Comparison of ENCODE assay signal across 9 mouse cellular contexts in genomic region chr9:117018741-117019163, GRCm38 (mm10).
A peak's percentile ranks its signal among the peaks of the same experiment; 100 is the strongest.
DNase-seq lines count a peak whose midpoint lies in the region; ATAC-seq and TF ChIP-seq lines count a peak whose summit lies in the region.
"Had no signal": no experiment of that assay in that cellular context is flagged by ENCODE, and none has a peak within 500 bp of the region (broad histone marks: within the 10 kb centered on the region; RNA-seq: fewer than 3 reads in every experiment).

No protein-coding gene starts in this region.

- H3K27ac ChIP-seq in heart, adult 2 months, result peak overlapping the region; percentile 39
- no peak overlapping the region for H3K27ac ChIP-seq in embryonic facial prominence, embryonic 11.5 days (replicated peaks; ENCODE audit: low read depth, low read length)

- H3K9me3 ChIP-seq in embryonic facial prominence, embryonic 11.5 days (replicated peaks; ENCODE audit: control insufficient read depth, low read length), result no peaks in the 10 kb centered on the region

- H3K4me3 ChIP-seq in heart, adult 2 months, result no peak overlapping the region
- no peak overlapping the region for H3K4me3 ChIP-seq in embryonic facial prominence, embryonic 11.5 days (ENCODE audit: low read depth, low read length)
- H3K4me3 ChIP-seq: myocyte had no signal

- TF ChIP-seq EP300 in heart, adult 2 months (IDR thresholded peaks at IDR 0.05; ENCODE audit: insufficient read depth, low read depth, low read length), result 0 out of 2 replicates have a peak, but pooled peaks have one; percentile 11

- 40% methylated on average over 2 of the region's 2 CpGs for WGBS in heart, adult 2 months
- 11% methylated on average over 2 of the region's 2 CpGs for WGBS in embryonic facial prominence, embryonic 11.5 days

- no peak for TF ChIP-seq CTCF in heart, adult 2 months (IDR thresholded peaks at IDR 0.05)

- no peaks in the 10 kb centered on the region for H3K36me3 ChIP-seq in heart, adult 2 months (ENCODE audit: control insufficient read depth, insufficient read depth, low read length)
- no peaks in the 10 kb centered on the region for H3K36me3 ChIP-seq in embryonic facial prominence, embryonic 11.5 days (replicated peaks; ENCODE audit: control insufficient read depth, insufficient read depth, low read depth, low read length)

- peak; percentile 36 to 54 for DNase-seq in heart, adult 2 months
- no peak for DNase-seq in heart, postnatal 36 days
- peak; percentile 30 for DNase-seq in embryonic facial prominence, embryonic 11.5 days (ENCODE audit: low spot score)
- peak; percentile 80 for DNase-seq in kidney, adult 9 months
- peak; percentile 29 for DNase-seq in lung, postnatal 10 days
- no peak for DNase-seq in left cerebral cortex, adult 11 months (ENCODE audit: low spot score)
- DNase-seq in left cerebral cortex, postnatal 14 days (ENCODE audit: low spot score in 2 of 2), result no peak
- no peak for DNase-seq in frontal cortex, postnatal 25 days (ENCODE audit: low spot score in 2 of 2)

- H3K27me3 ChIP-seq in heart, adult 2 months (ENCODE audit: control insufficient read depth, insufficient read depth, low read length), result no peaks in the 10 kb centered on the region
- H3K27me3 ChIP-seq in embryonic facial prominence, embryonic 11.5 days (ENCODE audit: control insufficient read depth, insufficient read depth, low read length), result no peaks in the 10 kb centered on the region

- TF ChIP-seq POLR2A in heart, adult 2 months (IDR thresholded peaks at IDR 0.05; ENCODE audit: insufficient read depth, low read depth, low read length), result no peak

- ATAC-seq in embryonic facial prominence, embryonic 11.5 days (replicated peaks; ENCODE audit: insufficient number of reproducible peaks, low FRiP score, low TSS enrichment, low read depth), result 0 out of 2 replicates have a peak, but pooled peaks have one; percentile 34

- H3K79me2 ChIP-seq in heart, adult 2 months (replicated peaks; ENCODE audit: control insufficient read depth, insufficient read depth, low read length), result no peaks in the 10 kb centered on the region

- intact Hi-C loops in heart, adult 2 months (cut with DNase I), result no loop called here
- intact Hi-C loops in heart, postnatal 36 days (cut with DNase I), result no loop called here
- intact Hi-C loops in left cerebral cortex, postnatal 14 days (cut with DNase I), result no loop called here

- no peak overlapping the region for H3K9ac ChIP-seq in heart, adult 2 months (ENCODE audit: low read depth, low read length)
- H3K9ac ChIP-seq in embryonic facial prominence, embryonic 11.5 days (replicated peaks; ENCODE audit: low read length), result no peak overlapping the region

- no peaks in the 10 kb centered on the region; the same call in 1 of the 2 replicates for H3K4me1 ChIP-seq in heart, adult 2 months (ENCODE audit: control insufficient read depth, insufficient read depth, low read length)
- no peaks in the 10 kb centered on the region for H3K4me1 ChIP-seq in embryonic facial prominence, embryonic 11.5 days (ENCODE audit: control insufficient read depth, insufficient read depth, low read length)

- H3K4me2 ChIP-seq in embryonic facial prominence, embryonic 11.5 days (ENCODE audit: low read depth, low read length), result no peak overlapping the region

Comparison
In these comparisons a context has a peak if more than half of its experiments do, and no peak if none do; other contexts are left out.
1. DNase-seq: peak in heart, adult 2 months (2 of 2), embryonic facial prominence, embryonic 11.5 days (single experiment), kidney, adult 9 months (single experiment) and lung, postnatal 10 days (single experiment); none in heart, postnatal 36 days (0 of 2), left cerebral cortex, adult 11 months (single experiment), left cerebral cortex, postnatal 14 days (0 of 2) and frontal cortex, postnatal 25 days (0 of 2).